Mouse (Mus musculus) kidney, adult 2 months (tissue): ENCODE data around the gene 2900026A02Rik. TPM values are rescaled to one million over a fixed set of nuclear protein-coding genes. Genes with fewer than 3 reads are reported as not detected.

Experiments
- DNase-seq: peaks from one replicate; pipeline ENCODE4 v3.0.0; 2021
- H3K27ac ChIP-seq: fragments of 200-500 bp; 2 replicates; pipeline ENCODE4 v1.5.1; 2012; ENCODE audit warnings: low read depth, low read length, control low read depth, inconsistent platforms; ENCODE audit not compliant: insufficient read depth
- H3K27me3 ChIP-seq: fragments of 200-500 bp; replicated peaks from 2 replicates; pipeline ENCODE4 v1.6.1; 2012; ENCODE audit warnings: mild to moderate bottlenecking, moderate library complexity, low read length, inconsistent platforms; ENCODE audit not compliant: control insufficient read depth, insufficient read depth
- H3K36me3 ChIP-seq: fragments of 200-500 bp; 2 replicates; pipeline ENCODE4 v1.6.1; 2012; ENCODE audit warnings: mild to moderate bottlenecking, moderate library complexity, low read length, inconsistent platforms; ENCODE audit not compliant: control insufficient read depth, insufficient read depth
- H3K4me1 ChIP-seq: fragments of 200-500 bp; 2 replicates; pipeline ENCODE4 v1.6.1; 2011; ENCODE audit warnings: low read length; ENCODE audit not compliant: control insufficient read depth, insufficient read depth
- H3K4me3 ChIP-seq: fragments of 200-500 bp; 2 replicates; pipeline ENCODE4 v1.5.1; 2011; ENCODE audit warnings: mild to moderate bottlenecking, low read depth, low read length, control low read depth; ENCODE audit not compliant: insufficient read depth
- CTCF ChIP-seq: fragments of 200-500 bp; conservative IDR thresholded peaks from 2 replicates; pipeline ENCODE4 v1.5.1; 2011; ENCODE audit warnings: low read depth, mild to moderate bottlenecking, control low read depth, low read length, moderate library complexity, mixed read lengths; ENCODE audit not compliant: insufficient read depth, insufficient read length
- POLR2A ChIP-seq: fragments of 200-500 bp; IDR thresholded peaks from one replicate; pipeline ENCODE4 v1.6.1; 2011; ENCODE audit warnings: low read depth, low read length, control low read depth
- WGBS: fragments of 180-500 bp; shearing (Covaris S2); methylation state at CpG from one replicate; pipeline ENCODE4 v1.1.7; 2018; 5-methylcytosine and 5-hydroxymethylcytosine counted together
- polyA plus RNA-seq: library from polyadenylated mRNA; depleted of rRNA; stranded (reverse); fragments of >200 nt; gene quantifications from 2 replicates; pipeline ENCODE4 v1.2.3, GENCODE M21; 2012

Gene 2900026A02Rik
- polyA plus RNA-seq, 1 experiment = 15.0 TPM

- H3K4me3 ChIP-seq = no peak overlapping the region
- H3K4me1 ChIP-seq = no peaks in the 10 kb centered on the region
- no peaks in the 10 kb centered on the region for H3K36me3 ChIP-seq
- TF ChIP-seq POLR2A (no peak), CTCF (no peak)
- 37% methylated on average over 19 of the region's 19 CpGs for WGBS
- DNase-seq = no peak
- H3K27me3 ChIP-seq = no peaks in the 10 kb centered on the region
- no peak overlapping the region for H3K27ac ChIP-seq
Observed at GRCm38 (mm10) chr5:113082356-113083168, 138.5 kb downstream of the 2900026A02Rik start.

- no peak for TF ChIP-seq CTCF
- TF ChIP-seq POLR2A = no peak
- Histone ChIP-seq H3K27me3 (no peaks in the 10 kb centered on the region), H3K4me3 (no peak within 1 kb of the TSS), H3K27ac (no peak within 1 kb of the TSS), H3K36me3 (no peaks in the 10 kb centered on the region), H3K4me1 (no peaks in the 10 kb centered on the region)
- WGBS = 37% methylated on average over 8 of the region's 8 CpGs
- DNase-seq = peak; percentile 68
Observed at GRCm38 (mm10) chr5:113081439-113081838, 139.6 kb downstream of the 2900026A02Rik start, which contains the start of gene Crybb3. TSS of gene Crybb3 (minus strand) at chr5:113081584.

GRCm38 (mm10) chr5:113081020-113081419, 140.0 kb downstream of the 2900026A02Rik start:
- Histone ChIP-seq H3K4me1 (no peaks in the 10 kb centered on the region), H3K36me3 (no peaks in the 10 kb centered on the region), H3K27me3 (no peaks in the 10 kb centered on the region), H3K27ac (no peak overlapping the region), H3K4me3 (no peak overlapping the region)
- WGBS = 87% methylated on average over 9 of the region's 9 CpGs
- no peak for DNase-seq
- TF ChIP-seq POLR2A (no peak), CTCF (no peak)

GRCm38 (mm10) chr5:113079783-113080182, 141.3 kb downstream of the 2900026A02Rik start:
- DNase-seq = no peak
- Histone ChIP-seq H3K4me3 (no peak overlapping the region), H3K27me3 (no peaks in the 10 kb centered on the region), H3K27ac (no peak overlapping the region), H3K36me3 (no peaks in the 10 kb centered on the region), H3K4me1 (no peaks in the 10 kb centered on the region)
- WGBS = 26% methylated on average over 21 of the region's 21 CpGs
- TF ChIP-seq CTCF (peak; percentile 49), POLR2A (no peak)

GRCm38 (mm10) chr5:113078686-113079085, 142.3 kb downstream of the 2900026A02Rik start:
- Histone ChIP-seq H3K4me1 (no peaks in the 10 kb centered on the region), H3K27me3 (no peaks in the 10 kb centered on the region), H3K4me3 (no peak overlapping the region), H3K27ac (no peak overlapping the region), H3K36me3 (no peaks in the 10 kb centered on the region)
- peak; percentile 54 for TF ChIP-seq CTCF
- TF ChIP-seq POLR2A = no peak
- WGBS = 69% methylated on average over 5 of the region's 5 CpGs
- DNase-seq = no peak

- Histone ChIP-seq H3K36me3 (no peaks in the 10 kb centered on the region), H3K27ac (no peak within 1 kb of the TSS), H3K27me3 (no peaks in the 10 kb centered on the region), H3K4me3 (no peak within 1 kb of the TSS), H3K4me1 (no peaks in the 10 kb centered on the region)
- no peak for DNase-seq
- TF ChIP-seq CTCF (no peak), POLR2A (no peak)
Observed at GRCm38 (mm10) chr5:113070017-113070416, 151.0 kb downstream of the 2900026A02Rik start, which contains the start of gene Crybb2. TSS of gene Crybb2 (minus strand) at chr5:113070117.

GRCm38 (mm10) chr5:113054308-113054707, 166.7 kb downstream of the 2900026A02Rik start:
- Histone ChIP-seq H3K27ac (no peak overlapping the region), H3K27me3 (no peaks in the 10 kb centered on the region), H3K4me3 (no peak overlapping the region), H3K4me1 (no peaks in the 10 kb centered on the region), H3K36me3 (no peaks in the 10 kb centered on the region)
- peak; percentile 69 for DNase-seq
- 8% methylated on average over 16 of the region's 16 CpGs for WGBS
- TF ChIP-seq CTCF = peak; percentile 98
- no peak for TF ChIP-seq POLR2A
